Mouse (Mus musculus) heart, adult 9 months (tissue): ENCODE data around the gene Fgf22.

Source experiments
- DNase-seq, 2 experiments: peaks; one replicate each; pipeline ENCODE4 v3.0.0; 2022; ENCODE audit warnings: low spot score in 2 of 2

Fgf22 gene

DNA sequence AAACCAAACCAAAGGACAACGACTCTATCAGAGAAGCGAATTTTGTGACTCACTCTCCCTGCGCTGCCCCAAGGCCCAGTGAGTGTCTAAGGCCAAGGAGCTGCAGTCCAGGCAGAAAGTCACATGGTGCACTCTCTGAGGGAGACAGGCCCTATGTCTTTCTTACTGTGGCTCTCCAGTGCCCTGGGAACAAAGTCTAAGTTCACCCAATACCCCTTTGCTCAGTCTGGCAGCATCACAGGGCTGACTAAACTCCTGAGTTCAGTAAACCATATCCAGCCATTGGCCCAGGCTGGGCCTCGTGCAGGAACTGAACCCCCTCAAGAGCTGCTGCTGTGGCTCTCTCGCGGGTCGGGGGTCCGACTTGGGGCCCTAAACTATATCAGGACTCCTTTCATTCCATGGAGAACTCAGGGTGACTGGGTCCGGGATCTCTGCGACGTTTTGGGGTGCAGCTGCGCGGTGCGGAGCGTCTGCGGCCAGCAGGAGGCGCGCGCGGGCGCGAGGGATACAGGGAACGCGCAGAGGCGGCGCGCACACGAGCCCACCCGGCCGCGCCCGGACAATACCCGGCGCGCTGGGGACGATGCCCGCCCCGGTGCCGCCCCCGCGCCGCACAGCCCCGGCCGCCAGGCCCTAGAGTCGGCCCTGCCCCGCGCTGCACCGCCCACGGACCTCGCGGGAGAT is 38.3 kb downstream of the Fgf22 start, which contains the start of gene Palm:
TSS of gene Palm (plus strand) at position 522 of the 687 bp plus-strand sequence.
- DNase-seq: peak; percentile 82 to 83

DNA sequence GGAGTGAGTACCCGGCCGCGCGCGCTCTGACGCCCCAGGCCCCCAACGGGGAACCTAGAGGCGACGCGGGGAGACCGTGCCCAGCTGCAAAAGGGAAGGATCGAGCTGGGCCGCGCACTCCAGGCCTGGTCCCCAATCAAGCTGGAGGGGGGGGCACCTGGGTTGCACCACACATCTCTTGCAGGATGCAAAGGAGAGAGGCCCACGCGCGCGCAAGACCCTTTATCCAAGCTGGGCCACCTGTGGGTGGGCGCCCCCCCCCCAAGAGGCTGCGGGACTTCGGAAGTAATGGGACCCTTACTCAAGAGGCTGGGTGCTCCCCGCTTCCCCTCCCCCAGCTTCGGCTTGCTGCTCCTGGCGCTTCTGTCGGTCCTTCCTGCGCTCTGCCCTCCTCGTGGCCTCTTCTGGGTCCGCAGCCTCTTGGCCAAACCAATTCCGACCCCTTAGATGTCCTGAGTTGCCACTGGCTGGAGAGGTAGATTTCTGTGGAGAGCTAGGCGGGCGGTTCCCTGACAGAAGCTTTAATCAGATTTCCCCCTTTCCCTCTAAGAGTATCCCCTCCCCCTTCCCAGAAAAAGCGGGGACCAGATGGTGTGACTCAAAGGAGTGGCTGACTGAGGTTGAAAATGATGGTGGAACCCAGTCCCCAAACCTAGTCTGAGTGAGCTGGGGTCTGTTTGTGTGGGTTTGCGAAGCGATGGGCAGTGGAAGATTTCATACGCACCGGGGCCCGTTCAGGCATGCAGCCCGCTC is 39.0 kb downstream of the Fgf22 start:
- no peak for DNase-seq

DNA sequence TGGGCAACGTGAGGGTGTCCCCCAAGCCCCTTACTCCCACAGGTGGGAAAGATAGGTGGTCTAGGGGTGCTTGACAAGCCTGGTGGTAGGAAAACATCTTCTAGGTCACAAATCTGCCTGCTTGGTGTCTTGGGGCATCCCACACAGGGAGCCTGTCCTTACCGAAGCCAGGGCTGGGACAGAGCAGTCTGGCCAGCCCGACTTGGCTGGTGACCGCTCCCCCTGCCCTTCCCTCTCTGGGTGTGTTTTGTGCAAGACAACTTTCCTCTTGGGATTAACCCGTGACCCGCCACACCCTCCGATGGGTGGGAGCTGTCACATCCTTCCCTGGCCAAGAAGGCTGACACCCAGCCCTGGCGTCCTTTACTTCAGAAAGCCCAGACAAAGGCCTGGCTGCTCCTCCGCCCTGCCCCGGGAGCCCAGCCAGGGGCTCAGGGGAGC is 39.6 kb downstream of the Fgf22 start:
- DNase-seq: peak; percentile 95 to 96

DNA sequence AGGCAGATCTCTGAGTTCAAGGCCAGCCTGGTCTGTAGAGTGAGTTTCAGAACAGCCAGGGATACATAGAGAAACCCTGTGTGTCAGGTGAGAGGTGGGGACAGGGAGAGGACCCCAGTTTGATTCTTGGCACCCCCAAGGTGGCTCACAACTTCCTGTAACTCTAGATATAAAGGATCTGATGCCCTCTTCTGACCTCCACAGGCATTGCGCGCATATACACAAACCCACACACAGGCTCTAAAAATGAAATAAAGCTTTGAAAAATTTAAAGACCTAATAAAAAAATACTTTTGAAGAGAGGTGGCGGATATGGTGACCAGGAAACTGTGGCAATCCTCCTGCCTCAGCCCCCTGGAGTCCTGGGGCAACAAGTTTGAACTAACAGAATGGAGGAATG is 41.0 kb downstream of the Fgf22 start:
- DNase-seq: no peak

DNA sequence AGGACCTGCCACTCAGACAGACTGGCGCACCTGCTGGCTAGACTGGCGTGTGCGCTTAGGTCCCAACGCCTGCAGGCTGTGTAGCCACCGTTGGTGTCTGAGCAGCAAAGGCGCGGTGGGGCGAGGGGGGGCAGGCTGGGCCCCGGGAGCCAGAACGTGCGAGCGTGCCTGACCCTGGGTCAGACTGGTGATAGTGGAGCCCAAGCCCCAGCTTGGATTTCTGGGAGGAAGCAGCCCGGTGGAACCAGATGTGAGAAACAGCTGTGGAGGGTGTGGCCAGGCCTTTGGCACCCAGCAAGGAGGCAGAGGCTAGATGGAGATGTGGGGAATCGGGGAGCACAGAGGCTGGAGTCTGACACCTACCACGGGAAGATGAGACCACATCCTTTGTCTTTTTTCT is 42.5 kb downstream of the Fgf22 start:
- peak; percentile 70 to 81 for DNase-seq

DNA sequence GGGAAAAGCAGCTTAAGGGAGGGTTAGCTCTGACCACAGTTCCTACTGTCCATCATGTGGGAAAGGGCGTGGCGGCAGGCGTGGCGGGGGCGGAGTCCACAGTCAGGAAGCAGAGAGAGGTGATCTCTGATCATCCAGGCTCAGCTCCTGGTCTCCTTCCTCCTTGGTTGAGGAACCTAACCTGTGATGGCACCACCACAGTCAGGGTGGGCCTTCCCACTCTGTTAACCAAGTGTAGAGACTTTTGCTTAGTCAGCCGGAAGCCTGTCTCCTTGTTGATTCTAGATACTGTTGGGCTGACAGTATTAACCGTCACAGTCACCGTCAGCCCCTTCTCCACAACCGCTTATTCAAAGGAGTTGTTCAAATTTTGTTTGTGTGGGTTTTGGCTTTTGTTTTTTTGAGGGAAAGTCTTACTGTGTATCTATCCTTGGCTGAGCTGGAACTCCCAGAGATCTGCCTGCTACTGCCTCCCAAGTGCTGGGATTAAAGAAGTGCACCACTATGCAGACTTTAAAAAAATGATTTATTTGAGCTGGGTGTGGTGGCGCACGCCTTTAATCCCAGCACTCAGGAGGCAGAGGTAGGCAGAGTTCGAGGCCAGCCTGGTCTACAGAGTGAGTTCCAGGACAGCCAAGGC is 43.5 kb downstream of the Fgf22 start:
- no peak for DNase-seq

DNA sequence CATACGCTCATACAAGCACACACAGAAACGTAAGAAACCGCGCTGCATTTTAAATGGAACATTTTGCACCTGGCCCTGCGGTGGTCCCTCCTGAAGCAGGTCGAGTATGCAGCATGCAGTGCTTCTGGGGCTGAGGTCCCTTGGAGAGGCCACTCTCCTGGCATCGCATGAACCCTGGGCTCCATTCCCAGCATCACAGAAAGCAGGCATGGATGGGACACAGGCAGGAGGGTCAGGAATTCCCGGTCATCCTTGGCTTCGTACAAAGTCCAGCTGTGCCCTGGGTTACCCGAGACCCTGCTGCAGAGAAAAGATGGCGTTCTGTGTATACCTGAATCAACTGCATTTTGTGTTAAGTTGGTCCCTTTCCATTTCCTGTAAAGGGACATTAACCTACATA is 45.6 kb downstream of the Fgf22 start:
- DNase-seq: no peak

DNA sequence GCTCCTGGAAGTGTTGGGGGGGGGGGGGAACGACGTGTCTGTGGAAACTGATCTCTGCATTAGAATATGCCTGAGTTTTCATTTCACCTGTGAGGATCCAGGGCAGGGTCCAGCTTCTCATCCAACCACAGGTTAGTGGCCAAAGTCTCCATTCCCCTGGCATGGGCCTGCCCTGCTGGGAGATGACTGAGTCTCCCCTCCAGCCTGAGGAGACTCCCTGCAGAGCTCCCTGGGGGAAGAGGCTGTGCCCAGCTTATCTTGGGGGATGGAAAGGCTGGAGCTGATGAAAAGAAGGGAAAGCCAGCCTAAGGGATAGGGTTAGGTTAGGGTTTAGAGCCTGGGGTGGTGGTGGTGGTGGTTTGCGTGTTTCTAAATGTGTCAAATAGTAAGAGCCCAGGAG is 47.0 kb downstream of the Fgf22 start:
- peak in 1 of 2 experiments; percentile 34 for DNase-seq

DNA sequence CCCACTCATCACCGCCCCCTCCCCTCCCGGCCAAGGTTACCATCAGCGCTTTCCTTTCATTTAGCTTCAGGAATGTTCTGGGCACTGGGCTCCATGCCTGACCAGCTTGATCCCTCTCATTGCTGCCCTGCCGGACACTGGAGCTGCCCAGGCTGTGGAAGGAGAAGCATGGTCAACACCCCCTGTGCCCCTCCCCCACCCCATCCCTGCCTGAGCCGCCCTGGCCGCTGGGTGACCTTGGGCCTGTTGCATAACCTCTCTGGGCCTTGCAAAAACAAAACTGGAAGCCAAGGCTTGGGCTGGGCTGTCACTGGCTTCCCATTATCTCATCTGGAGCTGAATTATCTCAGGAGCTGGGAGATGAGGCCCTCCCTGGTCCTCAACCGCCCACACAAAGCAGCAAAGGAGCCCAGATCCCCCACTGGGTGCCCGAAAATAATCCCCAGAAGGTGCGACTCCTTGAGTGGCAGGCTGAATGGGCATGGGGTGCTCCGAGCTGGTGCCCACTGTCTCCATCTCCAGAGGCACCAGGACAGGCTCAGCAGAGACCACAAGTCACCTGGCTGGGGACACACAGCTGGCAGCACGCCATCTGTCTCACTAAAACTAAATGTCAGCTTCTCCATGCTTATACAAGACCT is 47.6 kb downstream of the Fgf22 start:
- DNase-seq: peak; percentile 83 to 87

DNA sequence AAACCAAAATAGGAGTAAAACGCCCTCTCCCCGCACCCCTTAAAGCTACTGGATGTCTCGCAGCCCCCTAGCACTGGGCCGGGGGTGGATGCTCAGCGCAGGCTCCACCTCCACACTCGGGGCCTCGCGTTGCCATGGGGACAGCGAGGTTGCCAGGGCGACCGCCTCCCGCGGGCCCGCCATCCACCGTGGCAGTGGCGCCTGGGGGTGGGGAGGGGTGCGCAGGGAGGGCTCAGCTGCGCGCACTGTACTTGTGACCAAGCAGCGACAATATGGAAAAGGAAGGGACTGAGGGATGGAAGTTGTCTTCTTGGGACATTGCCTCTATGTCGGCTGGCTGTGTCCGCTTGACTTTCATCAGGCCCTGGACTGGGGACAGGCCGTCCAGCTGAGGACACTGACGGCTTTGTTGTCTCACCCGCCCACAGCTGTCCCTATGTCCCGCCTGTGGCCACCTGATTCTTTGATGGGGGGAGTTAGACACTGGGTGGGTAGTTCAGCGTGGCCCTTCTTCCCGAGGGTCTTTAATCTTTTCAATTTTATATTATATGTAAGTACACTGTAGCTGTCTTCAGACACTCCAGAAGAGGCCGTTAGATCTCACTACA is 48.9 kb downstream of the Fgf22 start:
- peak; percentile 33 to 41 for DNase-seq

DNA sequence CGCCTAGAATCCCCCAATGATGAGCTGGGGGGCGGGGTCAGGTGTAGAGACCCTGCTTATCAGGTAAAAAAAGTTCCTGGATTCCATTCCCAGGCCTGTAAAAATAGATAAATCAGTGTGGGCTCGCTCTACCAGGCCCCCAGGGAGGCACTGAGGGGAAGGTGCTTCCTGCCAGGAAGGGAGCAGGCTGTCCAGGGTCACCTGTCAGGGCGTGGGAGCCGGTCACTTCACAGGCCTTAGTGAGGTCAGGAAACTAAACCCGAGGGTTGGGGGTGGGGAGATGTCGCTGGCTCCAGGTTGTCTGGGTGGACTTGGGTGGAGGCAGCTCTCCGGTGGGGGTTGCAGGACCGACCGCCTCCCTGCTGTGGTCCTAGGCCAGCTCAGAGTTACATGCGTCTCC is 50.8 kb downstream of the Fgf22 start:
- DNase-seq: peak; percentile 79 to 86

DNA sequence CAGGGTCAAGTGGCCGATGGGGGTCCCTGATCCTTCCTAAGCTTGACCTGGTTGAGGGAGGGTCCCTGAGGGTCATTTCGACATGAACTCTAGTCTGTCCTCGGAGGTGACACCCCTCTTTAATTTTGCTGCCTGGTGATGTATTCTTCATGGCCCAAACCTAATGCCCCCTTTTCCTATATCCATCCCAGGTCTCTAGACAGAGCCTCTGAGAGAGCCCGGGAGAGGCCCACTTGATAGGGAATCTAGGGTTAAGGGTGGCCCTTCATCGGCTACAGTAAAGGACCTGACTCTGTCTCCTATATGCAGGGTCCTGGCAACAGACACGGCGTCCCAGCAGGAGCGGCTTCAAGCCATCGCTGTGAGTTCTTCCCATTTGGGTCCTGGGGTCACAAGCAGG is 51.5 kb downstream of the Fgf22 start:
- DNase-seq: no peak

DNA sequence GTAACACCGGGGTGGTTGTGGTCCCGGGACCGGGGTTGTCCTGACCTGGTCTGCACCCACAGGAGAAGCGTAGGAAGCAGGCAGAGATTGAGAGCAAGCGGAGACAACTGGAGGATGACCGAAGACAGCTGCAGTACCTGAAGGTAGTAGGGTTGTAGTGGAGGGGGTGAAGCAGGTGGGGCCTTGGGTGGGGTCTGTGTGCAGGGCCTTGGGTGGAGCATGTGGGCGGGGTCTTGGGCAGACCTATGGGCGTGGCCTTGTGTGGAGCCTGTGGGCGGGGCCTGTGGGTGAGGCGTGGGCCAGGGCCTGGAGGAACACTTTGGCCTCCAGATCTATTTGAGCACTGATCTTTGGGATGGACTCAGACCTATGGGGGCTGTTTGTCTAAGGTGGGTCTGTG is 52.1 kb downstream of the Fgf22 start:
- DNase-seq: peak; percentile 59 to 60

DNA sequence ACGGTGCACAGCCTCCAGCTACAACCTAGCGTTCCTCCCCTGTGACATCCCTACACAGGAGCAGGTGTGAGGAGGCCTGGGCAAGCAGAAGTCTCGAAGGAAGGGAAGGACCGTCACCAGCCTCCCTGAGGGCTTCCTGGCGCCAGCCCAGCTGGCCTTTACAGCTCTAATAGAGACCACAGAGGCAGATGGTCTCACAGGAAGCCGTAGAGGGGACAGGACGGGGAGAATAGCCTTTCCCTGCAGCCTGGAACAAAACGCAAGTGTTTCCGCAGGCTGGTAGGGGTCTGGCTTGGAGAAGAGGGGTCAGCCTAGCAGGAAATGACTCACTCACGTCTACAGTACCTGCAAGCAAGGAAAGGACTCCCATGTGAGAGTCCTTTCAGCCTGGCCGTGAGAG is 53.0 kb downstream of the Fgf22 start:
- DNase-seq: peak; percentile 69 to 84
